Mouse (Mus musculus): Measurements from ENCODE around the gene Cldn16.
"Not testable (repeated sequence)": the region's sequence is repeated elsewhere in the genome, so short reads cannot be mapped to it uniquely, and the experiment has no call there.

Cldn16 gene

GRCm38 (mm10) chr16:26462835-26463234 lies at the start of gene Cldn16:
Cldn16 (plus strand) TSS chr16:26463135.
- DNase-seq (ENCODE audit: low read depth) = no peak

- DNase-seq (ENCODE audit: low read depth) = no peak
Observed at GRCm38 (mm10) chr16:26418616-26419015, 44.3 kb upstream of the Cldn16 start.

GRCm38 (mm10) chr16:26422078-26422477 lies 40.9 kb upstream of the Cldn16 start:
- no peak for DNase-seq (ENCODE audit: low read depth)

DNA sequence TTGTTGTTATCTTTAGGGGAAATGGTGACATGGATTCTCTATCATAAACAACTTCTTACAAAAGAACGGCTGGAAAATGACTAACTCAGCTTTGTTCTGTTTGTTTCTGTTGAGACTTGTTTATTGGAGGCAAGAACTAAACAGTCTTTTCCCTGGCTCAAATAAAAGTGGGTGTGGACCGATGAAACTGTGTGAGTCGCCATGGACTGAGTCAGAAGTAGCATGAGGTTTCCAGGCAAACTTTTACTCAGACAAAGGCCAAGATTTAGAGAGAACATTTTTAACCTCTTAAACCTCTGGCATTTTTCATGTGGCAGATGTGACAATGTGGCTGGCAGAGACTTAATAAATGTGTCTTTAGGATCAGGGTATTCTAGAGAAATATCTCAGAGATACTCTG lies 32.7 kb upstream of the Cldn16 start:
- DNase-seq (ENCODE audit: low read depth) = no peak

DNA sequence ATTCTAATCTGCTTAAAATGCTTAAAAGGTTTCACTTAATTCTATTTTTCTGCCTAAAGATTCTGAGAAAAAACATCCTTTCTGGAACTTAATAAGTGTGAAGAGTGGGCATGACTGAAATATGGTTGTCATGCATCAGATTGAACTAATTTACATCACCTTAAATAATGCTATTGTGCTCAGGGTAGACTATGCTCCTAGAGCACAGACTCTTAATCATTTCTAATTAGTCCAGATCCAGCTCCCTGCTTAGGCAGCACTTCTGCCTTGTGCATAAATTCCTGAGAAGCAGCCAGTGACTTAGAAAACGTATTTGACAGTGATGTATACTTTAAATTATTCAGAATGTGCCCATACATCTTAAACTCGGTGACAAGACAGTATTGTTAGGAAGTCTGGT lies 29.4 kb upstream of the Cldn16 start:
- DNase-seq (ENCODE audit: low read depth) = no peak

DNA sequence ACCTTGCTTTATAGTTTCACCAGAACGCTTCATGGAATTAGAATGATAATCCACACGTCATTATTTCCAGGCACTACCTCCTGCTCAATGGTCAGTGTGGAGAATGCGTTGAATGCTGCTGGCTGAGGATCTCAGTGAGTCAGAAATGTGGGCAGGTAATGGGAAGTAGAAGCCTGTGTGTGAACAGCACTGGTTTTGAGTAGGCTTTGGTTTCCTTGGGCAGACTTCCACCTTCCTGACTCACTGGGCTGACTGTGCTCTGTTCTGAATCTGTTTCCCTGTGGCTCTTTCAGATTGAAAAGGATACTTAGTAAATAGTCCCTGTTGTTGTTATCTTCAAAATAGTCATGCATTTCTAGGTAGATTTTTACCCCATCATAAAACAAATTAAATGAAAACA lies 22.9 kb upstream of the Cldn16 start:
- peak; percentile 80 for DNase-seq (ENCODE audit: low read depth)

DNA sequence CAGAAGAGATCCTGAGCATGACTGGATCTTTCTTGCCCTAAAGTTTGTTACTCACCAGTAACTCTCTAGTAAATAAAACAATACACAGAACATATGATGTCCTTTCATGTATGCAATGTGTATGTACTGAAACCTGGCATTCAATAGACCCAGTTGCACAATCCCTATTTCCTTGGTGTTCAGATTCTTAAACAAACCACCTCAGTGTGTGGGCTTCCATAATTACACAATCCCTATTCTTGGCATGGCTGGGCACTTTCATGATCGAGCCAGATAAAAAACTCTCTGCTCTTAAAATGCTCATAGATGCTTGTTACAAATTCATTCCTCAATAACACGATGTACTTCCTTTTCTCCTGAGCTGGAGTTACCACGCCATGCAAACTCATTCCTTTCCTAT lies 21.8 kb upstream of the Cldn16 start:
- no peak for DNase-seq (ENCODE audit: low read depth)

GRCm38 (mm10) chr16:26444843-26445242 lies 18.1 kb upstream of the Cldn16 start:
- no peak for DNase-seq (ENCODE audit: low read depth)

- DNase-seq (ENCODE audit: low read depth) = peak; percentile 69
Observed at GRCm38 (mm10) chr16:26447594-26447993, 15.3 kb upstream of the Cldn16 start.

DNA sequence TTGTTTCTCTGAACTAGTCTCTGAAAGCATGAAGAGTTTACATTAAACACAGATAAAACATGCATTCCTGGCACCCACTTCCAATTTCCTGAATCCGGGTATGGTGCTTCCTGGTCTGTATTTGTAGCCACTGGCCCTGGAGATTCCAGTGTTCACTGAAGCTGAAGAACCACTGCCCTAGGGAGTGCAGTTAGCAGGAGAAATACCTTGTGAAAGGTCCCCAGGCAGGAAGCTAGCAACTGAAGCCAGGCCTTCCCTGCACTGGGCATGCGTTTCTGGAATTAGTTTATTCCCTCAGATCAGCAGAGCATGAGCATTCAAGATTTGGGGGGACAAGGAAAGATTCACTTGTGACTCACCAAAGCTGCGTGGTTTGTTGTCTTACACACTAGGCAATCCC lies 8.8 kb upstream of the Cldn16 start:
- no peak for DNase-seq (ENCODE audit: low read depth)

DNA sequence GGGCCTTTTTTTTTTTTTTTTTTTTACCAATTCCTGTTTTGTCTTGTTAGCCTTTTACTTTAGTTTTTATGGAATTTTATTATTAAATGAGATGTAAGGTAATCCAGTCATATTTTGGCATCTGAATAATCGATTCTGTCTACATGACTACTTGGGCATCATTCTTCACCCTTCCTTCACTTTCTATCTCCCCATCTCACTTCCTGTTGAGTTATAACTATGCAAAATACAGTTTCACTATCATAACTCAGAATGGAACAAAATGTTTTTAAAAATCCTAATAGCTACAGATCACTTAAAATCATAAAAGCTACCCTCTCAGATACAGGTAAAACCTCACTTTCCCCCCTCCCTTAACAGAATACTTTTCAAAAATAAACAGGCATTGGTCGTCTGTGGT lies 6.8 kb upstream of the Cldn16 start:
- no peak for DNase-seq (ENCODE audit: low read depth)

- DNase-seq (ENCODE audit: low read depth) = no peak
Observed at GRCm38 (mm10) chr16:26466535-26466934, 3.6 kb downstream of the Cldn16 start.

- no peak for DNase-seq (ENCODE audit: low read depth)
Observed at GRCm38 (mm10) chr16:26471254-26471653, 8.3 kb downstream of the Cldn16 start.

- no peak for DNase-seq (ENCODE audit: low read depth)
Observed at GRCm38 (mm10) chr16:26495721-26496120, 32.8 kb downstream of the Cldn16 start.

DNA sequence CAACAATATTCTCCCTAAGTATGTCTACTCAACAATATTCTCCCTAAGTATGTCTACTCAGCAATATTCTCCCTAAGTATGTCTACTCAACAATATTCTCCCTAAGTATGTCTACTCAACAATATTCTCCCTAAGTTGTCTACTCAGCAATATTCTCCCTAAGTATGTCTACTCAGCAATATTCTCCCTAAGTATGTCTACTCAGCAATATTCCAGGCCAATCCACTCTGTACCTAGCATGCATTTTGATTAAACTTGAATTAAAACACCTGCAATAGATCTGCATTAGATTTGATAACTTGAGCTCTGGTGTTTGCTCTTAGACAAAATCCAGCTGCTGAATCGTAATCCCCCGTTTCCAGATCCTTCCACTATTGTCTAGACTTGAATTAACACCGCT lies 36.8 kb downstream of the Cldn16 start:
- DNase-seq (ENCODE audit: low read depth) = not testable (repeated sequence)

- DNase-seq (ENCODE audit: low read depth) = no peak
Observed at GRCm38 (mm10) chr16:26500738-26501137, 37.8 kb downstream of the Cldn16 start.

DNA sequence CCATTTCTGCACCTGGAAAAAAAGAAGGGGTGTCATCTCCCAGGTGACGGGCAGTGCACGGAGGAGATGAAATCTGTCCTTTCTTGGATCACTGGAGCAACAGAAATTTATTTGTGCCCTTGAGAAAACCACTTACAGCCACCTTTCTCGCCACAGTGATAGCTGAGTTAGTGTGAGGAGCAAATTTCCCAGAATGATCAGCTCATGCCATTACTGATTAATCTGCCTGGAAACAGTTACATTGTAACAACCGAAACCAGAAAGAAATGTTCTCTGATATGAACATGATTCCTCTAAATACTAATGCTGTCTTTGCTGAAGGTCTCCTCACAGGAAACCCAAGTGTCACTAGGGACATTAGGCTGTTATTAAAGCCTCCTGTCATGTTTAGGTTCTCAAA lies 42.0 kb downstream of the Cldn16 start:
- DNase-seq (ENCODE audit: low read depth) = no peak

GRCm38 (mm10) chr16:26519596-26519995 lies 56.7 kb downstream of the Cldn16 start:
- no peak for DNase-seq (ENCODE audit: low read depth)

DNA sequence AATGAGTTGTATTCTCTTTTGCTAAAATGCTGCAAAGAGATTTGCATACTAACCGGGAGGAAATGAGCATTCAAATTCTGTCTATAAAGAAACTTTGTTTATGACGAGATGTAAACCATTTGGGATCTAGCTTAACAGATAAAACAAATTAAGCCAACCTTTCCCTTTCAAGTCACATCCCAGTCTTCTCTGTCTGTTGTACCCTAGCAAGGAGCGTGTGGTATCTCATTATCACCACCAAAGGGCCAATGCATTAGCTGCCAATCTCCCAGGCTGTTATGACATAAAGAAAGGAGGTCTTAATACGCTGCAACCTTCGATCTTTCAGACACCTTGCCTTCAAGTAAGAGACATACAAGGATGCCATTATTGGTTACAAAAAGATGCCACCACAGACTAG lies 62.9 kb downstream of the Cldn16 start:
- no peak for DNase-seq (ENCODE audit: low read depth)

DNA sequence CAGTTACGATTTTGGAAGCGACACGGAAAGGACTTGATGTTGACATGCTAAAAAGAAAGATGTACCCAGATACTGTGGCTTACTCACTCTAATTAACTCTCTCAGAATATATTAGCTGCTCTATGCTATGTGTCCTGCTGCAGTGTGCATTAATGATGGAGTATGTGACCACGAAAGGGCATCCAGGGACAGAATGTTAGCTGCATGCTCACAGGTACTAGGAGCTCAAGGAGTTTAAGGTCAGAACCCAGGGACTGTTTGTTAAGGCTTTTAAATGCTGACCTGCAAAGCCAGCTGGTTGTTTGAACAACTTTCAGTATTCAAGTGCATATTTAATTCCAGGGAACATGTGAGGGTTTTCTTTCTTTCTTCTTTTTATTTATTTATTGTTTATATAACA lies 63.7 kb downstream of the Cldn16 start, which contains the start of gene Tmem207:
Gene Tmem207, minus strand, starts transcription at position 101 of the 400 bp plus-strand sequence.
- no peak for DNase-seq (ENCODE audit: low read depth)

GRCm38 (mm10) chr16:26527931-26528666 lies 65.2 kb downstream of the Cldn16 start:
- DNase-seq (ENCODE audit: low read depth) = no peak

DNA sequence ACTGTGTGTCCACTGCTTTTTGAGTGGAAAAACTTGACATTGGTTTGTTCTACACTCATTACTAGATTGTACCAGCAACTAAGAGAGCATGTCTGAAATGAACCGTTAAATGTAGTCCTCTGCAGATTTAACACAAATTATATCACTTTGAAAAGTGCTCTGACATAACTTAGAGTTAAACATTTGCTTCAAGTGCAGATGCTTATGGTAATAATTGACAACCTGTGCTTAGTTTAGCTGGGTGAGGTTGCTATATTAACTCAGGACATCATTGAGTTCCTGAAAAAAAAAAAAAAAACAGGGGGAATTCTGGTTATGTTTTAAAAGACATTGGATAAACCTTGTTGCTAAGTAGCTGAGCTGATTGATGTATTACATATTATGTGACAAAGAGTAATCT lies 67.5 kb downstream of the Cldn16 start:
- no peak for DNase-seq (ENCODE audit: low read depth)

- no peak for DNase-seq (ENCODE audit: low read depth)
Observed at GRCm38 (mm10) chr16:26532287-26532686, 69.4 kb downstream of the Cldn16 start.

Data from fibroblast of lung, adult 2 months (primary cell).